Mouse (Mus musculus) fibroblast of lung, adult 2 months (primary cell): ENCODE results near the gene Atp6v1g2.

ENCODE experiments used
- DNase-seq: peaks from one replicate; pipeline ENCODE4 v3.0.0-alpha.2; 2011; ENCODE audit warnings: low read depth

Gene Atp6v1g2

DNA sequence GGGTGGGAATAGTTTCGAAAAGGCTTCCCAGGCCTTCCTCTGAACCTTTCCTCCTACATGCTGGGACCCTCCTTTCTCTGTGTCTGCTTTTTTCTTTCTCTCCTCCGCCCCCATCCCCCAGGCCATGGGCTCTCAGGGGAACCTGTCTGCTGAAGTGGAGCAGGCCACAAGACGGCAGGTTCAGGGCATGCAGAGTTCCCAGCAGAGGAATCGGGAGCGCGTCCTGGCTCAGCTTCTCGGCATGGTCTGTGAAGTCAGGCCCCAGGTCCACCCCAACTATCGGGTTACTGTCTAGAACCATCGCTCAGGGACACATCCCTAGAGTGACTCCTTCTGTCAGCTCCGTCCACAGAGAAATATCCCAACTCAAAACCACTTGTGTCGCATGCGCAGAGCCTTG, 4.0 kb downstream of the Atp6v1g2 start:
- DNase-seq: no peak

DNA sequence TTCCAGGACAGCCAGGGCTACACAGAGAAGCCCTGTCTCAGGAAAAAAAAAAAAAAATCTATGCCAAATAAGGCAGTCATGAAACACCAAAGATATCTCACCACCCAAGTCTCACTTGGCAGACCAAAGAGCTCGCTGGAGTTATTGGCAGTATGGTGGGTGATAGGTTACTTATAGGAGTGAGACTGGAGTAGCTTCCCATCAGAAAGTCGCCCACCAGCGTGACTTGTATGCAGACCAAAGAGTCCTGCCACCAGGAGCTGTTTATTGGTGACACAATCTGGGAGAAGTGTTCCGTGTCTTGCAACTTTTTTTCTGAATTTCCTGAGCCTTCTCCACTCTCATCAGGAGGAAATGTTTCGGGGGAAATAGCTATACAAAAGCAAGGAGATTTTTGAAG, 6.2 kb downstream of the Atp6v1g2 start:
- no peak for DNase-seq

DNA sequence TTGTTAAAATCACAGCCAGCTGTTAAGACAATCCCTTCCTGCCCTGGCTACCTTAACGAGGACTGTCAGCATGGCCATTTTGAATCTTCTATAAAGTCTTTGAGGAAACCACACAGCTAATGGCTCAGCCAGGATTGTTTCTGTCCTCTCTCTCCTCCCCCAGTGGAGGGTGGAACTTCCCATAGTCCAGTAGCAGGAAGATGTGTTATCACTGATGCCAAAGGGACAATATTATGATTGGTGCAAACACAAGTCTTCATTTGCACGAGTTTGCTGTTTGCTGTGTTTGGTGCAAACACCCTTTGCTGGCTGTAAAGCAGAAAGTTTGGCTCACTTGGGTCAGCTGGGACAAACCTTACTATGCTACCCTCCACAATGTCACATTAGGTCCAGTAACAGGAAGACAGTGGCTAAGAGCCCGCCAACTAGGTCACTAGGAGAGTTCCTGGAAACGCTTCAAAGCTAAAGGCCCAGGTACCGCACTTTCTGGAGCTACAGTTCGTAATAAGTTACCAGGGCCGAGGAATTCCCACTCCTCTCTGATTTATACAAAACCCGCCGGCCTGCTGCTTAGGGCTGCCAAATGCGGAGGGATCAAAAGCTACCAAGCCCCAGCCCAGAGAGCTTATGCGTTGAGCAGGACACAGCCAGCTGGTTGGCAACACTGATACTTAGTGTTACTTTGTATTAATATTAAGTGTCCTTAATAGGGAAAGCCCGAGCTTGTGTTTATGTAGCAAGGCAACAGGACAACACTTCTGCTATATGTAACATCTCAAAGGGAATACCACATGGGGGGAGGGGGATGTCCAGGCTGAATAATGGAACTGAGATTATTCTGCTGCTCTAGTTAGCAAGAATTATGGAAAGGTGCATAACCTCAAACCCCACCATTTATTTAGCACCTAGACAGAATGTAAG, 7.2 kb downstream of the Atp6v1g2 start:
- DNase-seq: no peak

DNA sequence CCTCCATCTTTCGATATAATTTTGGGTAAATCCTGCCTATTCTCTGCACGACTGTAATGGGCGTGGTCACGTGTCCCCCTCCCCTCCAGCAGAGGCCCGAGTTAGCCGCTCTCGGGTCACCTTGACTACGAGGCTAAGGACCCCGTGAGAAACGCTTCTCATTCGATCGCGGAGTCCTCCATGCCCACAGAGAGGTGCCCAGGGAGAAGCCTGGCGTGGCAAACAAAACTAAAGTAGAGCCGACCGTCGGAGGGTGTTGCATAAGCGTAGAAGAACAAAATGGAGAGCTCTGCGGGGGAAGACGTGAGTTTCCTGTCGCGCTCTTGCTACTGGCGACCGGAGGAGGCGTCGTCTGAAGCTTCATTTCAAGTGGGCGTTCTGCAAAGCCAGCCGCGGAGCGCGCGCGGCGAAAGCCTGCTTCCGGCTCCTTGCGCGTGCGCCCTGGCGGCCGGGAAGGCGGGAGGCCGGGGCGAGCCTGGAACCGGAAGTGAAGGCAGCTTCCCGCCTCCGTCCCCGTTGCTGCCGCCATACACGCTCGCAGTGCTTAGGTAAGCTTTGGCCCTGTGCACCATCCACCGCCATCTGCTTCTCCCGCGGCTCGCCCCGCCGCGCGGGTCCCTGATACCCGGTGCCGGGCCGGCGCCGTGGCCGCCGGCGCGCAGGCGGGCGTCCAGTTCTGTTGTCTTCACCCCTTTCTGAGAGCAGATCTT, 8.0 kb downstream of the Atp6v1g2 start, which contains the start of gene Ddx39b:
TSS of gene Ddx39b (plus strand) at position 442 of the 710 bp plus-strand sequence.
- DNase-seq: peak; percentile 90

DNA sequence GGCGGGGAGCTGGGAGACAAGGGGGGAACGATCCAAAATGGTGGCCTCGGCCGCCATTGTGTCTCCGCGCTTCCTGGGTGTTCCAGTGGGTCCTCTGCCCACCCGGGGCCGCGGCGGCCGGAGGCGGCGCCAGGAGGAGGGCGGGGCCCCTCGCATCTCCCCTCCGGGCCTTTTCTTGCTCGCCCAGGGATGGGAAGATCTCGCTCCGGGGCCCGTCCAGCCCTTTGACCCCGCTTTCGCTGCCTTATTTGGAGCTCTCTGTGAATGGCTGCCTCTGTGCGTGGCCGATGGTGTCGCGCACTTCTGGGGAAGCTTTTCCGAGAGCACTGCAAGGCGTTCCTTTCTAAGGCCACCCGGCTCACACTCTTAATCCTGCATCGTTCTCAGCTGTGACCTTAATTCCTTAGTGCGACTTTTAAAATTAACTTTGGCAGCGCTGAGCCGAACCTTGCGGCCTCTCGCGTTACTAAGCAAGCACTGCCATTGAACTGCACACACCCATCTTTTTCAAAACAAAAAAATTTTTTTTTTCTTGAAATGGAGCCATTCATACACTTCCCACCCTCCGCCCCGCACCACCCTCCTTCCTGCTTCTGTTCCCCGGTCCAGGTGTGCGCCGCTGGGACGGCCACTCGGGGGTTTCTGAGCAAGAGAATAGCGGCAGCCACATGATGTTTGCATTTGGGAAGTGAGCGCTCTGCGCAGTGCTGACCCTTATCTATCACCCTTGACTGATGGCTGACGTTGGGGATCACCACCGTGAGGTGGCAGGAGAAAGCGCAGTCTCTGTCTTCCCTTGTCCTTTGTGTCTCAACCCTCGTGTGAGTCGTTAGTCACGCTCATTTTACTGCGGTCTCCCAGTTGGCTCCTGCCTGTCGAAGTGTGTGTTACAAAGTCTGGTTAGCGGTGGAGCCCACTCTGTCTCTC, 8.8 kb downstream of the Atp6v1g2 start:
- DNase-seq: peak; percentile 36

DNA sequence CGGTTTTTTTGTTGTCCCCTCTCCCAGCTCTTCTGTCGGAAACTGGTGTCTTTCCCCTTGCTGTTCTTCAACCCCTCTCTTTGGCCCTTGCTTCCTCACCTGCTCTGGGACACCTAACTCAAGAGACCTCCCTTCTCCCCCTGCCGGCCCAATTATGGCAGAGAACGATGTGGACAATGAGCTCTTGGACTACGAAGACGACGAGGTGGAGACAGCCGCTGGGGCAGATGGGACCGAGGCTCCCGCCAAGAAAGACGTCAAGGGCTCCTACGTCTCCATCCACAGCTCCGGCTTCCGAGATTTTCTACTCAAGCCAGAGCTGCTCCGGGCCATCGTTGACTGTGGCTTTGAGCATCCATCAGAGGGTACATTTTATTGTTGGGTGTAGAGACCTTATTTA, 9.6 kb downstream of the Atp6v1g2 start:
- no peak for DNase-seq

- DNase-seq: no peak
These were observed 11.5 kb downstream of the Atp6v1g2 start for GRCm38 (mm10) chr17:35244999-35245398.

DNA sequence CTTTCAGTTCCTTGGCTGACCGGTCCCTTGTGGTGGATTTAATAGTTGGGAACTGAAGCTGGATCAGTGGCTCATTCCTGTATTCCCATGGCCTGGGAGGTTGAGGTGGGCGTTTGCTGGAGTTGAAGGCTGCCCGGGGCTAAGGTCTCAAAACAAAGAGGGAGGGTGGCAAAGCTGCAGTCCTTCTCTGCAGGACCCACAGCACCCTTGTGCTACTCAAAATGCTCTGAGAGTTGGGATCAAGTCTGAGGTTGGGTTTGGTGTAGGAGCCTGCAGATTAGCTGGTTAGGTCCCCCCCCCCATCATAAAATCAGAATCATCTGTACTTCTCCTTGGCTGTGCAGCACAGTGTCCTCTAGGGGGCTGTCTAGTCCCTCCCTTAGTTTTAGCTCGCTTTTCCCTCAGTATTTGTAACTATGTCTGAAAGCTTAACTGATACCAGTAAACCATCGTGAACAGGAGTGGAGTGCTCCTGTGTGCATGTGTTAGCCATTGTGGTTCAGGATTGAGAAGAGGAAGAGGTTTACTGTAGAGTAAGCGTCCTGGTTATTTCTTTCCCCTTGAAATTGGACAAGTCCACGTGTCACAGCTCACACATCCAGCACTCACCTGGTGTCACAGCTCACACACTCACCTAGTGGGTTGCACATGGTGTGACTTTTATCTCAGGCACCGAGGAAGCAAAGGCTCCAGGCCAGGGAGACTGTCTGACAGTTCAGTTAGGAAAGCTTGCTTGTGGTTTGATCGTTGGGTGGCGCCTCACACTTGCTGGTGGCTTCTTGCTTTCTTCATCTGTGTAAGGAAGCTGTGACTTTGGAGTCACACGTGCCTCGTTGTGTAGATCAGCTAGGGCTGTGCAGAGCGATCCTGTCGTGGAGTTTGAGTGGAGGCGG, 12.5 kb downstream of the Atp6v1g2 start:
- no peak for DNase-seq

DNA sequence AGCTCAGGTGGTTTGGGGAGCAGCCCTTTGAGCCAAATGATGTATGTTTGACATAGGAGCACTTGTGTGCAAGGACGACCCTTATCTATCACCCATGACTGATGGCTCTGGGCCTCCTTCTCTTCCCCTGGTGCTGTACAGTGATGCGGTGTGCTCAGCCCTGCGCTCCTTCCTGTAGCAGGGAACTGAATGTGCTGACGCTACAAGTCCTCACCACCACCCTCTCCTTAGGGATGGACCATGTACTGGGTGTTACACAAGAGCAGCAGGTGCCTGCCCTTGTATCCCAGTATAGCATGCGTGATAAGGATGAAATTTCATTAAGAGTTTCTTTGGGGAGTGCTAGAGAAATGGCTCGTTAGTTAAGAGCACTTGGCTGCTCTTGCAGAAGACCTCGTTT, 13.7 kb downstream of the Atp6v1g2 start:
- DNase-seq: no peak

DNA sequence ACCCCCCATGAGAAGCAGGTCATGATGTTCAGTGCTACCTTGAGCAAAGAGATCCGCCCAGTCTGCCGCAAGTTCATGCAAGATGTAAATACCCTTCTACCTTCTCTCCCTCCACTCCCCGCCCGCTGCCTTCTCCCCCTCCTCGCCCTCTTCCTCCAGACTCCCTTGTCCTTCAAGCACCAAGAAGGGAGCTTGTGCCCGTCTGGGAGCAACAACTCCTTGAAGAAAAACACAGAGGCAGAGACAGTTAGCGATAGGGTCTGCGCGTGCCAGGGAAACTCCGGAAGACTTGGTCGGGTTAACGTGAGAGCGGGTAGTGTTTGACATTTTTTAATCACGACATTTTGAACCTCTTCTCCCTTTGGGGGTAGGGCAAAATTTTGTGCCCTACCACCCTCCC, 15.5 kb downstream of the Atp6v1g2 start:
- no peak for DNase-seq

- no peak for DNase-seq
These were observed 16.2 kb downstream of the Atp6v1g2 start for GRCm38 (mm10) chr17:35249451-35250197.

GRCm38 (mm10) chr17:35250348-35251120, 17.1 kb downstream of the Atp6v1g2 start:
- DNase-seq: no peak

DNA sequence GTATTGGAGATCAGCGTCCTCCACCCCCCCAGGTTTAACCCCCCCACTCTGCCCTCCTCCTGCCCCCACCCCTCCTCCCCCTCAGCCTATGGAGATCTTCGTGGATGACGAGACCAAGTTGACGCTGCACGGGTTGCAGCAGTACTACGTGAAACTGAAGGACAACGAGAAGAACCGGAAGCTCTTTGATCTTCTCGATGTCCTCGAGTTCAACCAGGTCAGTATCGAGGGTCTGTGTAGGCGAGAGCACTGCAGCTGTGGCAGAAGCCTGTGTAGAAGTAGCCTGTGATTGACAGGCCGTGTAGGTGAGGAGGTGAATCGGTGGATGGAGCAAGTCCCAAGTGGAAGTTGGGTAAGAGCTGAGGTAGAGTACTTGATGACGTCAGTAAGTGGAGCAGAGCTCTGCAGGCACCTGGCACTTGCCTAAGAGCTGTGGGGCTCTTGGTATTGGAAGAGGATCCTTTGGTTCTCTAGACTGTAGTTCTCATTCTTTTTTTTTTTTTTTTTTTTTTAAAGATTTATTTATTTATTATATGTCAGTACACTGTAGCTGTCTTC, 17.8 kb downstream of the Atp6v1g2 start:
- DNase-seq: no peak

DNA sequence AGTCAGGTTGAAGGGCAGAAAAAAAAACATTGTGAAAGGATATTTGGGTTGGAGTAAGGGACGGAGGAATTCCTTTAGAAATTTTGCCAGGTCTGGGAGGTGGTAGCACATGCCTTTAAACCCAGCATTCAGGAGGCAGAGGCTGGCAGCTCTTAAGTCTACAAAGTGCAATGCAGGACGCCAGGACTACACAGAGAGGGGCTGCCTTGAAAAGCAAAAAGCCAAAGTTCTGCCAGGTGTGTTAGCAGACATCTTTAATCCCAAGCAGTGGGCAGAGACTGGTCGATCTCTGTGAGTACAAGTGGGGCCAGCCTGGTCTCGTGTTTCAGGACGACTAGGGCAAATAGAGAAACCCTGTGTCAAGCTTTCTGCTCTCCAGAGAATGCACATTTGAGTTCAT, 18.5 kb downstream of the Atp6v1g2 start:
- no peak for DNase-seq

GRCm38 (mm10) chr17:35252619-35253292, 19.3 kb downstream of the Atp6v1g2 start:
- no peak for DNase-seq

DNA sequence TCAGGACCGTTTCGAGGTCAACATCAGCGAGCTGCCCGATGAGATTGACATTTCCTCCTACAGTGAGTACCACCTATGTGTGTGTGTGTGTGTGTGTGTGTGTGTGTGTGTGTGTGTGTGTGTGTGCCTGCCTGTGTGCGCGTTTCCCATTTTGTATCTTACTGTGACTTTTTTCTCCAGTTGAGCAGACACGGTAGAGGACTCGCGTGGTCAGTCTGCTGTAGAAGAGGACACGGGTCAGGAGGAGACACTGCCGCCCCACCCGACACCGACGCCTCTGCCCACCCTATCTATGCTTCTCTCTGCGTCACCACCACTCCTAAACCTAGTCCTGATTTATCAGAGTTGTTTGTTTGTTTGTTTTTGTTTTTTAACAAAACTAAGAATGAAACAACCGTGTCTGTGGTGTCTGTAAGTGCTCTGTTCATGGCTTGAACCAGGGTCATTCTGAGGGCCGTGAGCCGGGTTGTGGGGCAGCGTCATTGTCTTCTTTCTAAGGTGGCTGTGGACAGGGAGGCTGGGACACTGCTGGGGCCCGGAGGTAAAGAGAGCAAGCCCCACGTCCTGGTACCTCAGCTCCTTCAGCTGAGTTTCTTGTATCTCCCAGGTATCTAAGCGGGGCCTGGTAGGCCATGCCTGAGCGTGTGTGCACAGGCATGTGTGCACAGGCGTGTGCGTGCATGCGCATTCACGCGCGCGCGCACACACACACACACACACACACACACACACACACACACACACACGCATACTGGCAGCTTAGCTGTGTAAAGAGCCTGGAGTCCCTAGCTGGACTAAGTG, 20.0 kb downstream of the Atp6v1g2 start:
- no peak for DNase-seq

GRCm38 (mm10) chr17:35254241-35255098, 21.0 kb downstream of the Atp6v1g2 start:
- no peak for DNase-seq
